Mouse (Mus musculus) neural tube, embryonic 12.5 days (tissue): ENCODE data around the gene Cacna1i. TPM values are rescaled to one million over a fixed set of nuclear protein-coding genes. Genes with fewer than 3 reads are reported as not detected.
A peak's percentile ranks its signal among the peaks of the same experiment; 100 is the strongest.

ENCODE experiments used
- ATAC-seq: fragments of 200-750 bp; cut with Nextera tagmentation; 2 replicates; pipeline ENCODE4 v1.8.0; 2017; ENCODE audit warnings: low read depth, mild to moderate bottlenecking, moderate TSS enrichment, moderate library complexity; ENCODE audit not compliant: low FRiP score
- H3K27ac ChIP-seq: fragments of 300-500 bp; sonication (generic); 2 replicates; pipeline ENCODE4 v1.5.1; 2016
- H3K27me3 ChIP-seq: fragments of 300-500 bp; sonication (generic); replicated peaks from 2 replicates; pipeline ENCODE4 v1.6.1; 2016; ENCODE audit warnings: mild to moderate bottlenecking
- H3K36me3 ChIP-seq: fragments of 300-500 bp; sonication (generic); 2 replicates; pipeline ENCODE4 v1.6.1; 2016; ENCODE audit warnings: mild to moderate bottlenecking
- H3K4me1 ChIP-seq: fragments of 300-500 bp; sonication (generic); 2 replicates; pipeline ENCODE4 v1.6.1; 2016
- H3K4me2 ChIP-seq: fragments of 300-500 bp; sonication (generic); replicated peaks from 2 replicates; pipeline ENCODE4 v1.6.1; 2016; ENCODE audit warnings: mild to moderate bottlenecking
- H3K4me3 ChIP-seq: fragments of 300-500 bp; sonication (generic); 2 replicates; pipeline ENCODE4 v1.5.1; 2016
- H3K9ac ChIP-seq: fragments of 300-500 bp; sonication (generic); 2 replicates; pipeline ENCODE4 v1.6.1; 2016; ENCODE audit warnings: mild to moderate bottlenecking
- H3K9me3 ChIP-seq: fragments of 300-500 bp; sonication (generic); 2 replicates; pipeline ENCODE4 v1.6.1; 2016; ENCODE audit warnings: mild to moderate bottlenecking
- WGBS: fragments of 180-500 bp; shearing (Covaris S2); methylation state at CpG from one replicate; pipeline ENCODE4 v1.1.7; 2016; 5-methylcytosine and 5-hydroxymethylcytosine counted together
- polyA plus RNA-seq: library from polyadenylated mRNA; unstranded; fragments of >200 nt; fragmentation: Nextera tagmentation; extraction: Ambion mirVana; gene quantifications from 2 replicates; pipeline ENCODE4 v1.2.1, GENCODE M21; 2016

Cacna1i gene
- polyA plus RNA-seq, 1 experiment from 2014 or later: 0.25 TPM

GRCm38 (mm10) chr15:80257602-80258239 lies 29.3 kb upstream of the Cacna1i start:
- ATAC-seq: no peak
- WGBS: 44% methylated on average over 4 of the region's 4 CpGs
- peaks cover 33% of the 10 kb centered on the region for H3K4me1 ChIP-seq
- 0 out of 2 replicates have a peak overlapping the region, but pooled peaks have one; percentile 32 for H3K27ac ChIP-seq
- H3K4me2 ChIP-seq: peak overlapping the region; percentile 98
- H3K27me3 ChIP-seq: no peaks in the 10 kb centered on the region
- H3K9ac ChIP-seq: peak overlapping the region; percentile 17; the same call in 1 of the 2 replicates
- H3K9me3 ChIP-seq: no peaks in the 10 kb centered on the region
- peaks cover 43% of the 10 kb centered on the region for H3K36me3 ChIP-seq
- H3K4me3 ChIP-seq: peak overlapping the region; percentile 11; the same call in 1 of the 2 replicates

DNA sequence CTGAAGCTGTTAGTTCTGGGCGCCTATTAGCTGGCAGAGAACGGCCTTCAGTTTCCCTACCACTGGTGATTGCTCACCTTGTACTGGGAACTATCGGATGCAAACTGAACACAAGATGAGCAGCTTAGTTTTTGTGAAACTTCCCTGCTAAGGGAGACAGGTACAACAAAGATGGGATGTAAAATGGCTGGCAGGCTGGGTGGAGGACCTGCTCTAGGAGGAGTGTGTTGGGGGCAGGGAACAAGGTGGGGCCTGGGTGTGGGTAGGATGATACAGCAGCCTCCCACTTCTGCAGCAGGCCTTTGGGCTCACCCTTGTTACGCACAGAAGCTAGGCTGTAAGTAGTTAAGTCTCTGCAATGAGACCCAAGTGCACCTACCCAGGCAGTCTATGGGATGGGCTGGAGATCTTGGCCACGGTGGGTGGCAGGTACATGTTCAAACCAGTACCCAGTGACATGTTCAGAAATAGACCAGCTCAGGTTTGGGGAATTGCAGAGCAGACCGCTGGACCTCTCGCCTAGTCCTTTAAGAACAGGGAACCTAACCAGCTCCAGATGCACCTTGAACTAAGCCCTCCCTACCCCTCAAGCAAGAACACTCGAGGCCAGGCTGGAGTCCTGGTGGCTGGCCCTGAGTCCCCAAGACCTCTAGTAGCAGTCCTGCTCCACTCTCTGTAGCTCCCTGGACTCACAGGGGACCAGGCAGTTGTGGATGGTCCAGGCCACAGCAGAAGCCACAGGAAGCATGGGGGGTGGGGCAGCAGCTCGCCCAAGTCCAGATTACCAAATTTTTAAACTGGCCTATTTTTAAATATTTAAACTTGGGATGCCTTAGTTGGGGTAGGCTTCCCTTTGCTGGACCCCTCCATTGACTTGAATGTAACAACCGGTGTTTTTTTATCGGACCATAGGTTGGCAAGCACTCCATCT lies 28.5 kb upstream of the Cacna1i start:
- H3K9me3 ChIP-seq: no peaks in the 10 kb centered on the region
- no peak for ATAC-seq
- 68% methylated on average over 11 of the region's 11 CpGs for WGBS
- no peak overlapping the region for H3K4me3 ChIP-seq
- peak overlapping the region; percentile 98 for H3K4me2 ChIP-seq
- H3K27ac ChIP-seq: 0 out of 2 replicates have a peak overlapping the region, but pooled peaks have one; percentile 32
- 0 out of 2 replicates have a peak overlapping the region, but pooled peaks have one; percentile 17 for H3K9ac ChIP-seq
- peaks cover 39% of the 10 kb centered on the region for H3K4me1 ChIP-seq
- H3K27me3 ChIP-seq: no peaks in the 10 kb centered on the region
- peaks cover 43% of the 10 kb centered on the region for H3K36me3 ChIP-seq

DNA sequence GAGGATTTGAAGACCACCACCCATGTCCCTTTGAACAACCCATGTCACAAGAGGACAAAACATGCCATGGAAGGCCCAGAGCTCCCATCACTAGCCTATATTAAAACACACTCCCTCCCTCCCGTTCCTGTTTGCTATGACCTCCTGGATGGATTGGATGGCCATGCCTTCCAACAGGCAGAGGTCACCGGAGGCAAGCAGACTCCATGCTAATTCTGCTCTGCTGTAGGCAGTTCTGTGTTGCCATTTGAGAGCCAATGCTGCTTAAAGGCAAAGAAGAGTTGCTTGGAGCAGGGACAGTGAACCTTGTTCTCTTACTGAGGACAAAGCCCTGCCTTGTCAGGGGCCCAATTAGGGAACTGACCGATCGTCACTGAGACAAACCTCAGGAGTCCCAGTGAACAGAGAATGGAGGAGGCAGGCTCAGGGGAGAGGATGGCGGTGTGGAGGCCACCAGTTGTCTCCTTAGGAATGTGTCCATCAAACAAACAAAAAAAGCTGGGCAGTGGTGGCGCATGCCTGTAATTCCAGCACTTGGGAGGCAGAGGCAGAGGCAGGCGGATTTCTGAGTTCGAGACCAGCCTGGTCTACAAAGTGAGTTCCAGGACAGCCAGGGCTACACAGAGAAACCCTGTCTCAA lies 27.5 kb upstream of the Cacna1i start:
- peaks cover 35% of the 10 kb centered on the region for H3K4me1 ChIP-seq
- peak overlapping the region; percentile 13; the same call in 1 of the 2 replicates for H3K9ac ChIP-seq
- H3K27me3 ChIP-seq: no peaks in the 10 kb centered on the region
- no peak for ATAC-seq
- no peak overlapping the region for H3K27ac ChIP-seq
- 78% methylated on average over 8 of the region's 8 CpGs for WGBS
- no peaks in the 10 kb centered on the region for H3K9me3 ChIP-seq
- H3K36me3 ChIP-seq: peaks cover 43% of the 10 kb centered on the region
- no peak overlapping the region for H3K4me3 ChIP-seq
- no peak overlapping the region for H3K4me2 ChIP-seq

DNA sequence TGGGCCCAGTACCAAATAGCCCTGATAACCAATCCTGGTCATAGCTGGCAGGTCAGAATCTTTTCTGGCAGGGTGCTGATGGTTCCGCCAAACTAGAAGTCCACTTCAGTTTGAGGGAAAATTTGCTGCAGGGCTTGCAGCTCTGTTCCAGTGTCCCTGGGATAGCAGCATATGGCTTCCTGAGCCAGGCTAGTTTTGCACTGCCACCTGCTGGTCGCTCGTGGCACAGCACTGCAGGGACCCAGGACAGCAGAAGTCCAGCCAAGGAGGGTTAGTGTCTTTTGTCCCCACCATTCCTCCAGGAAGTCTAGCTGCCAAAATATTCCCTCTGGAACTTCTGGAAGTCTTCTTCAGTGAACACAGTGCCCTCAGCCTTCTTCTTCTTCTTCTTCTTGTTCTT lies 26.4 kb upstream of the Cacna1i start:
- H3K36me3 ChIP-seq: peaks cover 43% of the 10 kb centered on the region
- H3K4me1 ChIP-seq: peaks cover 35% of the 10 kb centered on the region

GRCm38 (mm10) chr15:80261100-80261499 lies 25.9 kb upstream of the Cacna1i start:
- no peak for ATAC-seq
- H3K9ac ChIP-seq: no peak overlapping the region
- peaks cover 35% of the 10 kb centered on the region for H3K4me1 ChIP-seq
- H3K27me3 ChIP-seq: no peaks in the 10 kb centered on the region
- H3K27ac ChIP-seq: no peak overlapping the region
- no peak overlapping the region for H3K4me2 ChIP-seq
- WGBS: 84% methylated on average over 7 of the region's 7 CpGs
- H3K36me3 ChIP-seq: peaks cover 42% of the 10 kb centered on the region
- H3K4me3 ChIP-seq: no peak overlapping the region
- no peaks in the 10 kb centered on the region for H3K9me3 ChIP-seq

More for the DNA sequence above, 26.4 kb upstream of the Cacna1i start:
- 17% methylated on average over 3 of the region's 3 CpGs for WGBS
- no peaks in the 10 kb centered on the region for H3K9me3 ChIP-seq
- no peak overlapping the region for H3K4me3 ChIP-seq
- H3K4me2 ChIP-seq: no peak overlapping the region
- ATAC-seq: no peak
- no peak overlapping the region for H3K27ac ChIP-seq
- H3K27me3 ChIP-seq: no peaks in the 10 kb centered on the region
- H3K9ac ChIP-seq: no peak overlapping the region

DNA sequence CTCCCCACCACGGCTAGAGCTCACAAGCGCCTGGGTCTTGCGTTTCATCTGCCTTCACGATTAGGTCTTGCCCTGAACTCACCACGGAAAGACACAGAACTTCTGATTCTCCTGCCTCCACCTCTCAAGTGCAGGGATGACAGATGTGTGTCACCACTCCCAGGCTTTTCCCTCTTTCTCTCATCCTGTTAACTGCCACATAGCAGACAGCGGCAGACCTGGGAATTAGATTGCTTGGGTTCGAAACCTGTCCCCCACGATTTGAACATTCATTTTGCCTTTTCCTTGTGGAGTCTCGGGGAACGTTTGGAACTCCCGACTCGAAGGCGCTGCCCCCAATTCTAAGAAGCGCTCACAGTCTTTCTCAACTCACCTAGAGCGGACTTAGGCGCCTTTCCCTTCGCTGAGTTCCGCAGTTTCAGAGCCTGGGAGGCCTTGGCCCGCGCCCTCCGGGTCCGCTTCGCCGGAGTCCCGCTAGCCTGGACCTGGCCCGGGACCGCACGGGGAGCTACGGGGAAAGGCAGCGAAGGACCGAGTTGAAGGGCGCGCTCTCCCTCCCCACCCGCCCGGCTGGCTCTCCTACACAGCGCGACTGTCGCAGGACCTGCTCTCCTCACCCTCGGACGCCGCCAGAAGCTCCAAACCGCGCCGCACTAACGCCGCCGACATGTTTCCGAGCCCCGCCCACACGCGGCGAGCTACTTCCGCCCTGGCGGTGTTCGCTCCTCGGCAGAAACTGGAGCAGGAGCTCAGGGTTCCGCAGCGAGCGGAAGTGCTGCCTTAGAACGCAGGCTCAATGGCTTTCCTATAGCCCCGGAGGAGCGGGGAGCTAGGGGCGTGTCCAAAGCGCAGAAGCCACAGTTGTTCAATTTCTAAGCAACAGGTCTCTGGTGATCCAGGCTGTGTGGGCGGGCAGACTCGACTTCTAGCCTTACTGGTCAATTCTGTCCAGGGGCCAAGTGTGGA lies 23.1 kb upstream of the Cacna1i start, which contains the start of gene Rps19bp1:
TSS of gene Rps19bp1 (minus strand) at position 706 of the 966 bp plus-strand sequence.
- Histone ChIP-seq H3K27ac (no peak within 1 kb of the TSS), H3K27me3 (no peaks in the 10 kb centered on the region), H3K36me3 (peaks cover 14% of the 10 kb centered on the region), H3K9me3 (no peaks in the 10 kb centered on the region), H3K9ac (peak within 1 kb of the TSS; percentile 80), H3K4me2 (peak within 1 kb of the TSS; percentile 87), H3K4me1 (peaks cover 14% of the 10 kb centered on the region), H3K4me3 (peak within 1 kb of the TSS; percentile 85)
- 2% methylated on average over 66 of the region's 66 CpGs for WGBS
- ATAC-seq: peak; percentile 82

GRCm38 (mm10) chr15:80266281-80266680 lies 20.8 kb upstream of the Cacna1i start:
- Histone ChIP-seq H3K4me1 (peaks cover 14% of the 10 kb centered on the region), H3K4me3 (no peak overlapping the region), H3K9me3 (peaks cover 7% of the 10 kb centered on the region; the same call in 1 of the 2 replicates), H3K9ac (no peak overlapping the region), H3K36me3 (no peaks in the 10 kb centered on the region; the same call in 1 of the 2 replicates), H3K4me2 (no peak overlapping the region), H3K27me3 (no peaks in the 10 kb centered on the region), H3K27ac (no peak overlapping the region)
- 2% methylated on average over 2 of the region's 2 CpGs for WGBS
- ATAC-seq: 0 out of 2 replicates have a peak, but pooled peaks have one; percentile 8

DNA sequence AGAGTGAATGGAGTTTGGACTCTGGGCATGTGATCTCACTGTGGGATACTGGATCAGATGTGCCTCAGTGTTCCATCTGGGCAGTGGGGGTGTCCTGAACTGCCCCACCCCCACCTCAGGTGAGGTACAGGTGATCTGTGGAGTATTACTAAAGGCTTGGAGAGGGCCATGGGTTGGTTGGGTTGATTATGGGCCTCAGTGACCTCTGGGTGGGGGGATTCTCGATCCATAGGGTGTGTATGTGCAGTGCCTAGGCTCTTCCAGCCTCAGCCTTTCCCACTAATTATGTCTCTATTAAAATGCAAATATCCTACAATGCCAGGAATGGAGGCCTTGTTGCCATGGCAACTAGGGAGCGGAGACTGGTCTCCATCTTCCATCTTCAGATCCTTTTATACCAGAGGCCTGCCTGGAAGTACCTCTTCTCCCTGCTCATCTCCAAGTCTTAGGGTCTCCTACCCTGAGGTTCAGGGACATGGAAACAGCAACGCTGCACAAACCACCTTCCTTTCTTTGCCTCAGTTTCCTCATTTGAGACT lies 15.1 kb upstream of the Cacna1i start:
- WGBS: 53% methylated on average over 3 of the region's 3 CpGs
- no peak overlapping the region for H3K4me2 ChIP-seq
- H3K9ac ChIP-seq: no peak overlapping the region
- H3K4me1 ChIP-seq: peaks cover 7% of the 10 kb centered on the region; the same call in 1 of the 2 replicates
- H3K27ac ChIP-seq: no peak overlapping the region
- no peaks in the 10 kb centered on the region for H3K36me3 ChIP-seq
- ATAC-seq: no peak
- no peak overlapping the region for H3K4me3 ChIP-seq
- H3K9me3 ChIP-seq: peaks cover 7% of the 10 kb centered on the region; the same call in 1 of the 2 replicates
- peaks cover 6% of the 10 kb centered on the region for H3K27me3 ChIP-seq

DNA sequence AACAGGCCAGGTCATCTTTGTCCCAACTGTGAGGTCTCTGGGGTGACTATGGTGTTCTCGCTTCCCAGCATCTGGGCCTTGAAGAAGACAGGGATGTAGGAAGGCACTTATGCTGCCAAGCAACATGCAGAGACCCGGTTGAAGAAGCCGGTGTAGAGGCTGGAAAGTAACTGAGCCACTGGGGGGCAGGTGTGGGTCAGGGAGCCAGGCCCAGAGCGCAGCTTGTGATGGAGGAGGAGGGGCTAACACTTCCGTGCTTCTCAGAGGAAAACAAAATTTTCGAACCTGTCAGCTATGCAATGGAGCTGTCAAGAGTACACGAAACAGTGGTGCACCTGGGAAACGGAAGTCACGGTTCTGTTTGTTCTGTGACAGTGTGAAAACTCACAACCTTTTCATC lies 9.9 kb upstream of the Cacna1i start:
- ATAC-seq: no peak

GRCm38 (mm10) chr15:80277625-80278024 lies 9.4 kb upstream of the Cacna1i start:
- H3K27me3 ChIP-seq: peaks cover 11% of the 10 kb centered on the region
- H3K4me3 ChIP-seq: no peak overlapping the region
- H3K4me1 ChIP-seq: peaks cover 5% of the 10 kb centered on the region; the same call in 1 of the 2 replicates
- no peak overlapping the region for H3K9ac ChIP-seq
- H3K4me2 ChIP-seq: no peak overlapping the region
- ATAC-seq: no peak
- no peaks in the 10 kb centered on the region for H3K36me3 ChIP-seq
- H3K27ac ChIP-seq: no peak overlapping the region
- 2% methylated on average over 6 of the region's 6 CpGs for WGBS
- no peaks in the 10 kb centered on the region for H3K9me3 ChIP-seq

More for the DNA sequence above, 9.9 kb upstream of the Cacna1i start:
- H3K27me3 ChIP-seq: peaks cover 8% of the 10 kb centered on the region
- H3K4me2 ChIP-seq: no peak overlapping the region
- H3K4me3 ChIP-seq: no peak overlapping the region
- H3K27ac ChIP-seq: no peak overlapping the region
- WGBS: 45% methylated on average over 9 of the region's 9 CpGs
- H3K9me3 ChIP-seq: no peaks in the 10 kb centered on the region
- H3K4me1 ChIP-seq: peaks cover 8% of the 10 kb centered on the region; the same call in 1 of the 2 replicates
- H3K36me3 ChIP-seq: no peaks in the 10 kb centered on the region
- no peak overlapping the region for H3K9ac ChIP-seq
